Mouse (Mus musculus): ENCODE results near the gene Rhox2b. TPM values are rescaled to one million over a fixed set of nuclear protein-coding genes. Genes with fewer than 3 reads are reported as not detected.
"Not testable (repeated sequence)": the region's sequence is repeated elsewhere in the genome, so short reads cannot be mapped to it uniquely, and the experiment has no call there.

Gene Rhox2b
- polyA plus RNA-seq (2016; fragmentation: Nextera tagmentation; extraction: Ambion mirVana): not detected in 2 replicates

GRCm38 (mm10) chrX:37411767-37412166, at the start of gene Rhox2b:
Gene Rhox2b, plus strand, starts transcription at chrX:37412067.
- H3K27ac ChIP-seq; H3K4me2 ChIP-seq; H3K9ac ChIP-seq; ATAC-seq; H3K4me3 ChIP-seq; H3K4me1 ChIP-seq; H3K9me3 ChIP-seq (replicated peaks); H3K36me3 ChIP-seq; H3K27me3 ChIP-seq (replicated peaks): not testable (repeated sequence)
- no CpG with 5 or more reads among the region's 9 CpGs for WGBS (ENCODE audit: insufficient replicate concordance)

- H3K4me1 ChIP-seq; H3K4me2 ChIP-seq; H3K9ac ChIP-seq; H3K9me3 ChIP-seq (replicated peaks); H3K27ac ChIP-seq; H3K4me3 ChIP-seq; ATAC-seq; H3K27me3 ChIP-seq (replicated peaks); H3K36me3 ChIP-seq: not testable (repeated sequence)
- no CpG with 5 or more reads among the region's 1 CpGs for WGBS (ENCODE audit: insufficient replicate concordance)
Observed at GRCm38 (mm10) chrX:37379728-37380127, 32.1 kb upstream of the Rhox2b start, which contains the start of gene Rhox3a2. Gene Rhox3a2, plus strand, starts transcription at chrX:37380028.

- whole genome bisulfite sequencing (ENCODE audit: insufficient replicate concordance): 74% methylated on average over 8 of the region's 16 CpGs
- H3K4me2 ChIP-seq, ATAC-seq: not testable (repeated sequence)
Observed at GRCm38 (mm10) chrX:37390548-37390947, 21.3 kb upstream of the Rhox2b start, which contains the start of gene Rhox4a2. Gene Rhox4a2, plus strand, starts transcription at chrX:37390848.

GRCm38 (mm10) chrX:37432194-37432593, 20.3 kb downstream of the Rhox2b start, which contains the start of gene Rhox4b:
Gene Rhox4b, plus strand, starts transcription at chrX:37432494.
- not testable (repeated sequence) for H3K9me3 ChIP-seq (replicated peaks); H3K4me2 ChIP-seq; H3K9ac ChIP-seq; H3K4me3 ChIP-seq; H3K4me1 ChIP-seq; H3K27me3 ChIP-seq (replicated peaks); H3K36me3 ChIP-seq; H3K27ac ChIP-seq; ATAC-seq
- WGBS (ENCODE audit: insufficient replicate concordance): 82% methylated on average over 14 of the region's 15 CpGs

More at GRCm38 (mm10) chrX:37390548-37390947, 21.3 kb upstream of the Rhox2b start, which contains the start of gene Rhox4a2:
- H3K9ac ChIP-seq; H3K4me1 ChIP-seq; H3K9me3 ChIP-seq (replicated peaks); H3K36me3 ChIP-seq; H3K27ac ChIP-seq; H3K27me3 ChIP-seq (replicated peaks); H3K4me3 ChIP-seq: not testable (repeated sequence)

GRCm38 (mm10) chrX:37453380-37453779, 41.5 kb downstream of the Rhox2b start, which contains the start of gene Rhox2c:
Gene Rhox2c, plus strand, starts transcription at chrX:37453680.
- H3K36me3 ChIP-seq; H3K4me3 ChIP-seq; H3K9ac ChIP-seq; H3K4me2 ChIP-seq; H3K4me1 ChIP-seq; H3K27me3 ChIP-seq (replicated peaks); H3K9me3 ChIP-seq (replicated peaks); H3K27ac ChIP-seq; ATAC-seq: not testable (repeated sequence)
- 81% methylated on average over 9 of the region's 10 CpGs for WGBS (ENCODE audit: insufficient replicate concordance)

GRCm38 (mm10) chrX:37458285-37458684, 46.4 kb downstream of the Rhox2b start, which contains the start of gene Rhox3c:
Gene Rhox3c, plus strand, starts transcription at chrX:37458585.
- WGBS (ENCODE audit: insufficient replicate concordance): 80% methylated on average over 3 of the region's 4 CpGs
- not testable (repeated sequence) for H3K9ac ChIP-seq, ATAC-seq

More at GRCm38 (mm10) chrX:37458285-37458684, 46.4 kb downstream of the Rhox2b start, which contains the start of gene Rhox3c:
- not testable (repeated sequence) for H3K4me1 ChIP-seq; H3K9me3 ChIP-seq (replicated peaks); H3K4me3 ChIP-seq; H3K27ac ChIP-seq; H3K27me3 ChIP-seq (replicated peaks); H3K36me3 ChIP-seq; H3K4me2 ChIP-seq

Other genes with a start within 250 kb of the Rhox2b start
- gene Akap14, start 243.2 kb upstream of the Rhox2b start, polyA plus RNA-seq (2016; fragmentation: Nextera tagmentation; extraction: Ambion mirVana): 0.11 TPM in 1 of 2 replicates, not detected in the other
- gene Ndufa1, start 220.9 kb upstream of the Rhox2b start, polyA plus RNA-seq (2016; fragmentation: Nextera tagmentation; extraction: Ambion mirVana): 235 and 236 TPM in 2 replicates
- gene Rnf113a1, start 220.8 kb upstream of the Rhox2b start, polyA plus RNA-seq (2016; fragmentation: Nextera tagmentation; extraction: Ambion mirVana): 4.3 and 4.4 TPM in 2 replicates
- not detected in 2 replicates for gene Gm9, start 201.0 kb upstream of the Rhox2b start, polyA plus RNA-seq (2016; fragmentation: Nextera tagmentation; extraction: Ambion mirVana)
- gene Rhox1, start 189.8 kb upstream of the Rhox2b start, polyA plus RNA-seq (2016; fragmentation: Nextera tagmentation; extraction: Ambion mirVana): not detected in 2 replicates
- gene Rhox2a, start 167.1 kb upstream of the Rhox2b start, polyA plus RNA-seq (2016; fragmentation: Nextera tagmentation; extraction: Ambion mirVana): not detected in 2 replicates
- not detected in 2 replicates for gene Rhox3a, start 162.1 kb upstream of the Rhox2b start, polyA plus RNA-seq (2016; fragmentation: Nextera tagmentation; extraction: Ambion mirVana)
- not detected in 2 replicates for gene Rhox4a, start 146.7 kb upstream of the Rhox2b start, polyA plus RNA-seq (2016; fragmentation: Nextera tagmentation; extraction: Ambion mirVana)
- not detected in 2 replicates for gene Rhox3a2, start 32.0 kb upstream of the Rhox2b start, polyA plus RNA-seq (2016; fragmentation: Nextera tagmentation; extraction: Ambion mirVana)
- not detected in 2 replicates for gene Rhox4a2, start 21.2 kb upstream of the Rhox2b start, polyA plus RNA-seq (2016; fragmentation: Nextera tagmentation; extraction: Ambion mirVana)
- gene Rhox4b, start 20.4 kb downstream of the Rhox2b start, polyA plus RNA-seq (2016; fragmentation: Nextera tagmentation; extraction: Ambion mirVana): not detected in 2 replicates
- gene Rhox2c, start 41.6 kb downstream of the Rhox2b start, polyA plus RNA-seq (2016; fragmentation: Nextera tagmentation; extraction: Ambion mirVana): not detected in 2 replicates
- gene Rhox3c, start 46.5 kb downstream of the Rhox2b start, polyA plus RNA-seq (2016; fragmentation: Nextera tagmentation; extraction: Ambion mirVana): not detected in 2 replicates
- gene Rhox4c, start 68.3 kb downstream of the Rhox2b start, polyA plus RNA-seq (2016; fragmentation: Nextera tagmentation; extraction: Ambion mirVana): not detected in 2 replicates
- gene Rhox2d, start 81.4 kb downstream of the Rhox2b start, polyA plus RNA-seq (2016; fragmentation: Nextera tagmentation; extraction: Ambion mirVana): not detected in 2 replicates
- not detected in 2 replicates for gene Rhox4d, start 102.3 kb downstream of the Rhox2b start, polyA plus RNA-seq (2016; fragmentation: Nextera tagmentation; extraction: Ambion mirVana)
- gene Rhox2e, start 118.4 kb downstream of the Rhox2b start, polyA plus RNA-seq (2016; fragmentation: Nextera tagmentation; extraction: Ambion mirVana): not detected in 2 replicates
- gene Rhox3e, start 130.0 kb downstream of the Rhox2b start, polyA plus RNA-seq (2016; fragmentation: Nextera tagmentation; extraction: Ambion mirVana): not detected in 2 replicates
- not detected in 2 replicates for gene Rhox4e, start 145.3 kb downstream of the Rhox2b start, polyA plus RNA-seq (2016; fragmentation: Nextera tagmentation; extraction: Ambion mirVana)
- not detected in 2 replicates for gene Rhox2f, start 159.3 kb downstream of the Rhox2b start, polyA plus RNA-seq (2016; fragmentation: Nextera tagmentation; extraction: Ambion mirVana)
- not detected in 2 replicates for gene Rhox3f, start 168.9 kb downstream of the Rhox2b start, polyA plus RNA-seq (2016; fragmentation: Nextera tagmentation; extraction: Ambion mirVana)
- gene Rhox4f, start 195.6 kb downstream of the Rhox2b start, polyA plus RNA-seq (2016; fragmentation: Nextera tagmentation; extraction: Ambion mirVana): not detected in 2 replicates
- gene Rhox3g, start 216.5 kb downstream of the Rhox2b start, polyA plus RNA-seq (2016; fragmentation: Nextera tagmentation; extraction: Ambion mirVana): not detected in 2 replicates
- gene Rhox2g, start 231.4 kb downstream of the Rhox2b start, polyA plus RNA-seq (2016; fragmentation: Nextera tagmentation; extraction: Ambion mirVana): not detected in 2 replicates
- gene Rhox4g, start 239.3 kb downstream of the Rhox2b start, polyA plus RNA-seq (2016; fragmentation: Nextera tagmentation; extraction: Ambion mirVana): not detected in 2 replicates